8 mouse cellular contexts compared by ENCODE assay signal in the genomic region with DNA sequence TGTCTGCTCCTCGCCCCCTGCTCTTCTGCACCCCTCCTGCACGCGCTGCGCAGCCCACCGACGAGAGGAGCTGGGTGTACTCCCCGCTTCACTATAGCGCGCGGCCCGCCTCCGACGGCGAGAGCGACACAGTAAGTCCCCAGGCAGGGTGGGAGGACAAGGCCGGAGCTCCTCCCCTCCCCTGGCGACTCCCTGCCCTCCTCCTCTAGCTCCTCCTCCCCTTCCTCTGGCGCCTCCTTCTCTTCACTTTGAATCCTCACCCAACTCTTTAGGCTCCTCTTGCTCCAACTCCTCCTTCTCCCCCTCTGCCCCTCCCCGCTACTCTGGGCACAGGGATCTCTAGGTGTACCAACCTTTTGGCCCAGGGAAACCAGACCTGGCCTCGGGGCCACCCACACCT. TPM values are rescaled to one million over a fixed set of nuclear protein-coding genes. Genes with fewer than 3 reads are reported as not detected.
DNase-seq lines count a peak whose midpoint lies in the region; ATAC-seq and TF ChIP-seq lines count a peak whose summit lies in the region.

No protein-coding gene starts in this region.

- TF ChIP-seq EP300 in liver, embryonic 14.5 days (IDR thresholded peaks at IDR 0.05; ENCODE audit: low read depth): no peak

- 0 out of 2 replicates have a peak overlapping the region, but pooled peaks have one; percentile 15 for H3K4me2 ChIP-seq in midbrain, embryonic 11.5 days
- H3K4me2 ChIP-seq in midbrain, embryonic 16.5 days (ENCODE audit: low read length): no peak overlapping the region
- H3K4me2 ChIP-seq in intestine, embryonic 14.5 days (ENCODE audit: low read length): peak overlapping the region; percentile 46
- H3K4me2 ChIP-seq in liver, embryonic 14.5 days (ENCODE audit: low read depth): peak overlapping the region; percentile 61

- no peak for DNase-seq in midbrain, embryonic 11.5 days (ENCODE audit: low spot score, missing footprints)
- DNase-seq in intestine, embryonic 14.5 days (ENCODE audit: low spot score): no peak
- DNase-seq in liver, embryonic 14.5 days (ENCODE audit: low read depth in 3 of 3, low spot score in 3 of 3): peak in 1 of 3 experiments; percentile 54
- peak; percentile 73 for DNase-seq in retina, postnatal 1 day
- DNase-seq in spleen, postnatal 14 days (ENCODE audit: low spot score in 2 of 2): no peak

- H3K4me3 ChIP-seq in midbrain, embryonic 11.5 days (ENCODE audit: low read depth, low read length): no peak overlapping the region
- H3K4me3 ChIP-seq in midbrain, embryonic 16.5 days (ENCODE audit: low read depth, low read length): no peak overlapping the region
- H3K4me3 ChIP-seq in brown adipose tissue, adult 24 weeks (ENCODE audit: insufficient read depth, low read depth, low read length): peak overlapping the region; percentile 38; the same call in 1 of the 2 replicates
- H3K4me3 ChIP-seq in intestine, embryonic 14.5 days (ENCODE audit: low read depth, low read length): peak overlapping the region; percentile 20; the same call in 1 of the 2 replicates
- H3K4me3 ChIP-seq in liver, embryonic 14.5 days (ENCODE audit: insufficient read depth in 1 of 2, low read depth in 2 of 2, low read length in 2 of 2): peak overlapping the region in 1 of 2 experiments; percentile 20; a peak in 1 of 4 replicates

- 6% methylated on average over 19 of the region's 20 CpGs for WGBS in midbrain, embryonic 11.5 days
- WGBS in midbrain, embryonic 16.5 days: 20% methylated on average over 20 of the region's 20 CpGs
- WGBS in intestine, embryonic 14.5 days: 22% methylated on average over 20 of the region's 20 CpGs
- WGBS in liver, embryonic 14.5 days (ENCODE audit: insufficient replicate concordance): 20% methylated on average over 20 of the region's 20 CpGs

- peaks cover 9% of the 10 kb centered on the region for H3K36me3 ChIP-seq in midbrain, embryonic 11.5 days (ENCODE audit: control insufficient read depth, insufficient read depth, low read length)
- peaks cover 36% of the 10 kb centered on the region for H3K36me3 ChIP-seq in midbrain, embryonic 16.5 days (ENCODE audit: control insufficient read depth, insufficient read depth, low read length)
- H3K36me3 ChIP-seq in intestine, embryonic 14.5 days (ENCODE audit: control insufficient read depth, insufficient read depth, low read length): peaks cover 47% of the 10 kb centered on the region
- peaks cover 5% of the 10 kb centered on the region; the same call in 1 of the 2 replicates for H3K36me3 ChIP-seq in liver, embryonic 14.5 days (replicated peaks; ENCODE audit: control insufficient read depth, insufficient read depth, low read depth)

- no peak overlapping the region for H3K27ac ChIP-seq in midbrain, embryonic 11.5 days (ENCODE audit: low read depth, low read length)
- no peak overlapping the region for H3K27ac ChIP-seq in midbrain, embryonic 16.5 days (ENCODE audit: low read length)
- H3K27ac ChIP-seq in brown adipose tissue, adult 24 weeks (replicated peaks; ENCODE audit: low read depth, low read length): no peak overlapping the region
- no peak overlapping the region for H3K27ac ChIP-seq in intestine, embryonic 14.5 days (ENCODE audit: low read depth)
- H3K27ac ChIP-seq in liver, embryonic 14.5 days: no peak overlapping the region

- H3K9me3 ChIP-seq in midbrain, embryonic 11.5 days (ENCODE audit: control insufficient read depth, low read length): no peaks in the 10 kb centered on the region
- H3K9me3 ChIP-seq in midbrain, embryonic 16.5 days (replicated peaks; ENCODE audit: control insufficient read depth, low read length, poor library complexity, severe bottlenecking): no peaks in the 10 kb centered on the region
- H3K9me3 ChIP-seq in intestine, embryonic 14.5 days (ENCODE audit: control insufficient read depth, low read length): no peaks in the 10 kb centered on the region
- H3K9me3 ChIP-seq in liver, embryonic 14.5 days (ENCODE audit: control insufficient read depth, low read length): no peaks in the 10 kb centered on the region

- TF ChIP-seq CTCF in liver, embryonic 14.5 days (IDR thresholded peaks at IDR 0.05; ENCODE audit: low read depth): no peak

- no peak for ATAC-seq in midbrain, embryonic 11.5 days (ENCODE audit: low FRiP score)
- ATAC-seq in midbrain, embryonic 16.5 days: no peak
- no peak for ATAC-seq in intestine, embryonic 14.5 days (replicated peaks; ENCODE audit: low FRiP score, low TSS enrichment, low read depth)
- no peak for ATAC-seq in liver, embryonic 14.5 days (ENCODE audit: insufficient read depth)
- no peak for ATAC-seq in inflammation-experienced regulatory T-cells, adult 6 months

- peaks cover 29% of the 10 kb centered on the region for H3K4me1 ChIP-seq in midbrain, embryonic 11.5 days (ENCODE audit: control insufficient read depth, insufficient read depth, low read length)
- peaks cover 20% of the 10 kb centered on the region for H3K4me1 ChIP-seq in midbrain, embryonic 16.5 days (ENCODE audit: control insufficient read depth, insufficient read depth, low read length)
- H3K4me1 ChIP-seq in brown adipose tissue, adult 24 weeks (ENCODE audit: control insufficient read depth, insufficient read depth, insufficient read length, low read length): peaks cover 13% of the 10 kb centered on the region; the same call in 1 of the 2 replicates
- H3K4me1 ChIP-seq in intestine, embryonic 14.5 days (replicated peaks; ENCODE audit: control insufficient read depth, insufficient read depth, low read length): peaks cover 28% of the 10 kb centered on the region
- H3K4me1 ChIP-seq in liver, embryonic 14.5 days (replicated peaks; ENCODE audit: control insufficient read depth in 2 of 2, insufficient read depth in 2 of 2, low read length in 1 of 2): peaks cover 11 to 12% of the 10 kb centered on the region in 2 experiments

- no peaks in the 10 kb centered on the region; the same call in 1 of the 2 replicates for H3K27me3 ChIP-seq in midbrain, embryonic 11.5 days (ENCODE audit: control insufficient read depth, insufficient read depth, low read length)
- no peaks in the 10 kb centered on the region for H3K27me3 ChIP-seq in midbrain, embryonic 16.5 days (ENCODE audit: control insufficient read depth, insufficient read depth, low read depth, low read length)
- H3K27me3 ChIP-seq in intestine, embryonic 14.5 days (replicated peaks; ENCODE audit: control insufficient read depth, insufficient read depth, low read length): no peaks in the 10 kb centered on the region
- no peaks in the 10 kb centered on the region for H3K27me3 ChIP-seq in liver, embryonic 14.5 days (ENCODE audit: control insufficient read depth, insufficient read depth, low read length)

- H3K9ac ChIP-seq in midbrain, embryonic 11.5 days (ENCODE audit: low read length): no peak overlapping the region; the same call in 1 of the 2 replicates
- H3K9ac ChIP-seq in midbrain, embryonic 16.5 days (ENCODE audit: low read depth, low read length): no peak overlapping the region
- peak overlapping the region; percentile 27; the same call in 1 of the 2 replicates for H3K9ac ChIP-seq in intestine, embryonic 14.5 days (ENCODE audit: low read length)
- 0 out of 2 replicates have a peak overlapping the region, but pooled peaks have one; percentile 23 for H3K9ac ChIP-seq in liver, embryonic 14.5 days (replicated peaks)

RNA-seq across cellular contexts. Expression of a gene that starts 3.6 kb away (rescaled TPM):
- 31.9 and 36.8 TPM in 2 replicates for polyA plus RNA-seq in midbrain, embryonic 11.5 days (2014; fragmentation: Nextera tagmentation; extraction: Ambion mirVana)
- polyA plus RNA-seq in midbrain, embryonic 16.5 days (2015; fragmentation: Nextera tagmentation; extraction: Ambion mirVana): 27.6 and 28.3 TPM in 2 replicates
- 8.4 and 9.6 TPM in 2 replicates for polyA plus RNA-seq in brown adipose tissue, adult 24 weeks (2012; ENCODE audit: insufficient read depth, insufficient read length, missing spikeins)
- polyA plus RNA-seq in intestine, embryonic 14.5 days (2014; fragmentation: Nextera tagmentation; extraction: Ambion mirVana): 26.0 and 27.7 TPM in 2 replicates
- polyA plus RNA-seq in liver, embryonic 14.5 days (2012; rRNA removed): 20.8 and 24.3 TPM in 2 replicates
- polyA plus RNA-seq in liver, embryonic 14.5 days (2014; fragmentation: Nextera tagmentation; extraction: Ambion mirVana): 12.1 and 16.6 TPM in 2 replicates
- 1 to 10 TPM; 2.9 to 6.5 (median 4.1) TPM for polyA plus RNA-seq in inflammation-experienced regulatory T-cells, adult 6 months (2017; shearing (Covaris generic))

RNA-seq across cellular contexts. Expression of a gene that starts 11.3 kb away (rescaled TPM):
- polyA plus RNA-seq in midbrain, embryonic 11.5 days (2014; fragmentation: Nextera tagmentation; extraction: Ambion mirVana): 2.4 and 2.6 TPM in 2 replicates
- 4.8 and 5.2 TPM in 2 replicates for polyA plus RNA-seq in midbrain, embryonic 16.5 days (2015; fragmentation: Nextera tagmentation; extraction: Ambion mirVana)
- polyA plus RNA-seq in brown adipose tissue, adult 24 weeks (2012; ENCODE audit: insufficient read depth, insufficient read length, missing spikeins): not detected in 2 replicates
- 22.3 and 23.6 TPM in 2 replicates for polyA plus RNA-seq in intestine, embryonic 14.5 days (2014; fragmentation: Nextera tagmentation; extraction: Ambion mirVana)
- polyA plus RNA-seq in liver, embryonic 14.5 days (2012; rRNA removed): 2.4 and 3.1 TPM in 2 replicates
- polyA plus RNA-seq in liver, embryonic 14.5 days (2014; fragmentation: Nextera tagmentation; extraction: Ambion mirVana): 1.9 and 3.3 TPM in 2 replicates
- 10 to 100 TPM in 2 of 3 experiments, 1 to 10 TPM in 1; 10.0 to 21.7 (median 17.0) TPM for polyA plus RNA-seq in inflammation-experienced regulatory T-cells, adult 6 months (2017; shearing (Covaris generic))

RNA-seq across cellular contexts. Expression of a gene that starts 24.5 kb away (rescaled TPM):
- 42.0 and 46.2 TPM in 2 replicates for polyA plus RNA-seq in midbrain, embryonic 11.5 days (2014; fragmentation: Nextera tagmentation; extraction: Ambion mirVana)
- 135 and 147 TPM in 2 replicates for polyA plus RNA-seq in midbrain, embryonic 16.5 days (2015; fragmentation: Nextera tagmentation; extraction: Ambion mirVana)
- 10.6 and 12.4 TPM in 2 replicates for polyA plus RNA-seq in brown adipose tissue, adult 24 weeks (2012; ENCODE audit: insufficient read depth, insufficient read length, missing spikeins)
- polyA plus RNA-seq in intestine, embryonic 14.5 days (2014; fragmentation: Nextera tagmentation; extraction: Ambion mirVana): 57.3 and 57.5 TPM in 2 replicates
- polyA plus RNA-seq in liver, embryonic 14.5 days (2012; rRNA removed): 12.8 and 13.1 TPM in 2 replicates
- 10.5 and 12.5 TPM in 2 replicates for polyA plus RNA-seq in liver, embryonic 14.5 days (2014; fragmentation: Nextera tagmentation; extraction: Ambion mirVana)
- 10 to 100 TPM; 10.7 to 15.9 (median 14.4) TPM for polyA plus RNA-seq in inflammation-experienced regulatory T-cells, adult 6 months (2017; shearing (Covaris generic))

RNA-seq across cellular contexts. Expression of a gene that starts 25.8 kb away (rescaled TPM):
- 0.04 TPM in 1 of 2 replicates, not detected in the other for polyA plus RNA-seq in midbrain, embryonic 11.5 days (2014; fragmentation: Nextera tagmentation; extraction: Ambion mirVana)
- not detected in 2 replicates for polyA plus RNA-seq in midbrain, embryonic 16.5 days (2015; fragmentation: Nextera tagmentation; extraction: Ambion mirVana)
- polyA plus RNA-seq in brown adipose tissue, adult 24 weeks (2012; ENCODE audit: insufficient read depth, insufficient read length, missing spikeins): 1.0 TPM in 1 of 2 replicates, not detected in the other
- polyA plus RNA-seq in intestine, embryonic 14.5 days (2014; fragmentation: Nextera tagmentation; extraction: Ambion mirVana): 0.07 and 0.11 TPM in 2 replicates
- polyA plus RNA-seq in liver, embryonic 14.5 days (2012; rRNA removed): 0.01 TPM in 2 replicates
- not detected in 2 replicates for polyA plus RNA-seq in liver, embryonic 14.5 days (2014; fragmentation: Nextera tagmentation; extraction: Ambion mirVana)
- under 1 TPM in 1 of 3 experiments, not detected in 2; 0.12 TPM for polyA plus RNA-seq in inflammation-experienced regulatory T-cells, adult 6 months (2017; shearing (Covaris generic))

RNA-seq across cellular contexts. Expression of a gene that starts 25.9 kb away (rescaled TPM):
- polyA plus RNA-seq in midbrain, embryonic 11.5 days (2014; fragmentation: Nextera tagmentation; extraction: Ambion mirVana): 3.9 and 4.0 TPM in 2 replicates
- polyA plus RNA-seq in midbrain, embryonic 16.5 days (2015; fragmentation: Nextera tagmentation; extraction: Ambion mirVana): 9.2 and 10.1 TPM in 2 replicates
- polyA plus RNA-seq in brown adipose tissue, adult 24 weeks (2012; ENCODE audit: insufficient read depth, insufficient read length, missing spikeins): 1.6 TPM in 1 of 2 replicates, not detected in the other
- polyA plus RNA-seq in intestine, embryonic 14.5 days (2014; fragmentation: Nextera tagmentation; extraction: Ambion mirVana): 35.1 and 44.4 TPM in 2 replicates
- 0.38 and 0.40 TPM in 2 replicates for polyA plus RNA-seq in liver, embryonic 14.5 days (2012; rRNA removed)
- 0.20 and 0.37 TPM in 2 replicates for polyA plus RNA-seq in liver, embryonic 14.5 days (2014; fragmentation: Nextera tagmentation; extraction: Ambion mirVana)
- polyA plus RNA-seq in inflammation-experienced regulatory T-cells, adult 6 months (2017; shearing (Covaris generic)): 1 to 10 TPM; 1.7 to 3.2 (median 1.9) TPM

Comparison
In these comparisons a context has a peak if more than half of its experiments do, and no peak if none do; other contexts are left out.
1. H3K4me3 ChIP-seq: peak in brown adipose tissue, adult 24 weeks (single experiment) and intestine, embryonic 14.5 days (single experiment); none in midbrain, embryonic 11.5 days (single experiment) and midbrain, embryonic 16.5 days (single experiment).
2. H3K9ac ChIP-seq: peak in intestine, embryonic 14.5 days (single experiment) and liver, embryonic 14.5 days (single experiment); none in midbrain, embryonic 11.5 days (single experiment) and midbrain, embryonic 16.5 days (single experiment).